Mouse (Mus musculus): ENCODE data around the gene Eif3l.

GRCm38 (mm10) chr15:79140866-79141565 lies 66.0 kb downstream of the Eif3l start, which contains the start of the genes Polr2f and 1700088E04Rik:
- TF ChIP-seq CTCF (IDR thresholded peaks at IDR 0.05; ENCODE audit: low read depth): no peak
- no peak for TF ChIP-seq EP300 (optimal IDR thresholded peaks at IDR 0.05)

Measured in stomach, postnatal 0 days (tissue).